ENCODE assay signal across 8 mouse cellular contexts in genomic region chr2:118549507-118550473, GRCm38 (mm10). TPM values are rescaled to one million over a fixed set of nuclear protein-coding genes. Genes with fewer than 3 reads are reported as not detected.
DNase-seq lines count a peak whose midpoint lies in the region; ATAC-seq lines count a peak whose summit lies in the region.

Bmf (minus strand) TSS chr2:118549687.

- H3K4me3 ChIP-seq in hindbrain, embryonic 15.5 days = peak within 1 kb of the TSS; percentile 85

- H3K4me1 ChIP-seq in hindbrain, embryonic 15.5 days (replicated peaks) = peaks cover 49% of the 10 kb centered on the region

- no peaks in the 10 kb centered on the region for H3K27me3 ChIP-seq in hindbrain, embryonic 15.5 days

- H3K27ac ChIP-seq in hindbrain, embryonic 15.5 days (replicated peaks) = peak within 1 kb of the TSS; percentile 59

- H3K9ac ChIP-seq in hindbrain, embryonic 15.5 days = peak within 1 kb of the TSS; percentile 77

- no peaks in the 10 kb centered on the region for H3K9me3 ChIP-seq in hindbrain, embryonic 15.5 days

- peak within 1 kb of the TSS; percentile 81 for H3K4me2 ChIP-seq in hindbrain, embryonic 15.5 days

- no peaks in the 10 kb centered on the region for H3K36me3 ChIP-seq in hindbrain, embryonic 15.5 days

- peak; percentile 90 for DNase-seq in WW6 (ENCODE audit: low read depth, low spot score)
- DNase-seq in gastrocnemius, adult 18-20 months (ENCODE audit: low spot score) = peak; percentile 99
- peak; percentile 94 for DNase-seq in left cerebral cortex, adult 11 months (ENCODE audit: low spot score)
- DNase-seq in lung, postnatal 36 days = peak; percentile 100
- DNase-seq in retina, embryonic 14.5 days (ENCODE audit: low spot score) = peak; percentile 97
- peak; percentile 80 to 83 for DNase-seq in thymus, postnatal 36 days

- 2% methylated on average over 45 of the region's 45 CpGs for WGBS in hindbrain, embryonic 15.5 days

- peak; percentile 63 for ATAC-seq in common myeloid progenitor, adult 5-6 weeks (replicated peaks; ENCODE audit: low read depth, poor library complexity, severe bottlenecking)
- peak; percentile 94 for ATAC-seq in hindbrain, embryonic 15.5 days (ENCODE audit: low FRiP score, low read depth)

RNA-seq across cellular contexts. Expression of gene Bmf, which starts in this region (rescaled TPM):
- 0.37 and 0.44 TPM in 2 replicates for total RNA-seq in common myeloid progenitor, adult 5-6 weeks (2017)
- total RNA-seq in gastrocnemius, adult 18-20 months (2021) = 1 to 10 TPM; 2.1 to 2.2 TPM
- 1.7 and 3.1 TPM in 2 replicates for polyA plus RNA-seq in hindbrain, embryonic 15.5 days (2015; fragmentation: Nextera tagmentation; extraction: Ambion mirVana)

Comparison
In these comparisons a context has a peak if more than half of its experiments do, and no peak if none do; other contexts are left out.
1. Peak in every context shown above with its lines: DNase-seq, ATAC-seq, H3K4me3 ChIP-seq and H3K27ac ChIP-seq.
2. Peak in ATAC-seq in common myeloid progenitor, adult 5-6 weeks; RNA of the gene not detected or under 1 TPM.